Mouse (Mus musculus): ENCODE results near the gene Ebf1. TPM values are rescaled to one million over a fixed set of nuclear protein-coding genes. Genes with fewer than 3 reads are reported as not detected.
A peak's percentile ranks its signal among the peaks of the same experiment; 100 is the strongest.

The Ebf1 gene
- total RNA-seq, 2 experiments from 2014 or later, result 10.0 to 13.8 TPM

DNA sequence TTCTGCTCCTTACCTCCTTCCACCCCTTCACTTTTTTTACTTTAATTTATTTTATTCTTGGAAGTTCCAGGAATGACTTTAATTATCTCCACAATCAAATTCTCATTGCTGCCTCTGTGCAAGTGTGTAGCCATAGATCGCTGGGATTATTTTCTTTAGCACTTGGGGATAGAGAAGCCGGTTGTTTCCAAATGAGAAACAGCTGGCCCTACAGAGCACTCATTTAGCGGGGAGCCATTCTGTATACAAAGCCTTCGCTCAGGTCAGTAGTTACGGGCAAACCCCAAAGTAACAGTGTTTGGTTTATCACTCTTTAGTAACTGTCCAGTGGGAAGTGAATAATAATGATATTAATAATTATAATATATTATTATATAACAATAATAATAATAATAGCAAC is 38.4 kb downstream of the Ebf1 start:
- intact Hi-C loops (cut with DNase I), result no loop called here
- no peak for DNase-seq (ENCODE audit: low spot score)

DNA sequence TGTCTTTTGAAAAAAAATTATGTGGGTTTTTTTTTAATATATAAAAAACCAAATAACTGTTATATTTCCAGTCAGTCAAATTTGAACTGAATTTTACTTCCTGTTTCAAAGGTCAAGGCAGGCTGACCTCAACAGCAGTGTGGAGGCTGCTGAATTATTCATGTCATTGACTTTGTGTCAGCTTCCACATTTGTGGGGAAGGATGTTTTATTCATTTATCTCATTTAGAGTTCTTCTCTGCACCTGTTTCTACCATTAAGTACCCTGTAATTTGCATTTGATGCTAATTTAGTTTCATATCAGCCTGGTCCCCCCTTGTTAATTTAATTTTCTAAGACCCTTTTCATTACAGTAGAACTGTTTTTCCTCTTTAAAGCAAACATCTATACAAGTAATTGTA is 39.8 kb downstream of the Ebf1 start:
- DNase-seq (ENCODE audit: low spot score), result no peak
- intact Hi-C loops (cut with DNase I), result no loop called here

DNA sequence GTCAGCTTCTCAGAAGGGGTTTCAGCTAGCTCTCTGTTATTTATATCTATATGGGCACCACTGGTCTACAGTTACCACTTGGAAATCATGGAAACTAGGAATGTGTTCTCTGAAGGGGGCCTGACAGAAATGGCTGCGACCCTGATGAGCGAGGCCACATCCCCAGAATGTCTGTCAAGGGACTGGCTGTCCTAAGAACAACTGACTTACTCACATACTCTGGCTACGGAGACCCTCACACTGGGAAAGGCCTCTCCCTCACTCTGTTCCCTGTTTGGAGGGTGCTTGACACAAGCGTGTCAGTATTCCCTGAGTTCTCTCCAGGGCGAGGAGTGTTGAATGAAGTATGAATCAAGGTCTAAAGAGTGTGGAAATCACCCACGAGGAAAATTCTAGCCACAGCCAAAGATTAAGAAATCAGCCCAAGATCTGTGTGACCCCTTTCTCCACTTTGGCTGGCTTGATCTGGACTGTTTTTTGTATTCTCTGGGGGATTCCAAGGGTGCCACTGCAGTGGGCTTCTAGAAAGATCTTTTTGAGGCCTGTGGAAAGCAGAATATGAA is 40.8 kb downstream of the Ebf1 start:
- no peak for DNase-seq (ENCODE audit: low spot score)
- intact Hi-C loops (cut with DNase I), result no loop called here

DNA sequence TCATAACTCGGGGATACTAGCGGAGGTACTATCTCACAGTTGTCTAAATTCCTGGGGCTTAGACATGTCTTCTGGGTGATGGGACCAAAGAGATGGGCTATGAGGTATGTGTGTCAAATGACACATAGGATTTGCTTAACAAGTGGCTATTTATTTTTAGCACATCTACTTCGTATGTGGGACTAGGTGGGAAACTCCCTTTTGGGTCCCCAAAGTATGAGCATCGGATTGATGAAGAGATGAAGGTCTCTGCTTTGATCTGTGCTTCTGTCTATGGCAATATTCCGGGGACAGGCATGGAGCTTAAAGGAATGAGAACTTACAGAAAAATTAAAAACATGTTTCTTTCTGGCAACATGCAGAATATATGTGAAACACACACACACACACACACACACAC is 44.8 kb downstream of the Ebf1 start:
- intact Hi-C loops (cut with DNase I), result no loop called here

DNA sequence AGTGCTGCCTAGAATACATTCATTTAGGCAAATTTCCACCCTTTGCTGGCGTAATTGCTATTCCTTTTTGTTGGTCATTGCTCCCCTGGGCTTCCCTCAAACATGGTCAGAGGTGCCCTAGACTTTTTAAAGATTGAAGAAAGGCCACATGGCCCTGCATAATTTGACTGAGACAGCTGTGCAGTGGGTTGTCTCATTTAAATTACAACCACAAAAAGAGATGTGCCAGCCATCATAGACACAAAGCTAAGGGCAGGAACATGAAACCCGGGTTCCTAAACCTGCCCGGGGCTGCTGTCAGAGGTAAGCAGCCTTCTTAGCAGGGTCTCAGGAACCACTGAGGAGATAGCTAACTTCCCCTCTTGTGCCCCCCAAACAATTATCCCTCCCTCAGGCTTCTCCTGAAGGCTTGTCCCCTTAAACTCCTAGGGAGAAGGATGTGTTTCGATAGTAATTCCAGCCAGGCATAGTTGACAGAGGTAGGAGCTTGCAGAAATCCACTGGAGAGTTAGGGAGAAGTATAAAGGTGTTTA is 46.6 kb downstream of the Ebf1 start:
- DNase-seq (ENCODE audit: low spot score), result no peak
- intact Hi-C loops (cut with DNase I), result loop anchor here (2.0 kb wide), 1 partner anchor 45 kb away; no protein-coding TSS in a partner anchor

More for the DNA sequence above, 44.8 kb downstream of the Ebf1 start:
- no peak for DNase-seq (ENCODE audit: low spot score)

DNA sequence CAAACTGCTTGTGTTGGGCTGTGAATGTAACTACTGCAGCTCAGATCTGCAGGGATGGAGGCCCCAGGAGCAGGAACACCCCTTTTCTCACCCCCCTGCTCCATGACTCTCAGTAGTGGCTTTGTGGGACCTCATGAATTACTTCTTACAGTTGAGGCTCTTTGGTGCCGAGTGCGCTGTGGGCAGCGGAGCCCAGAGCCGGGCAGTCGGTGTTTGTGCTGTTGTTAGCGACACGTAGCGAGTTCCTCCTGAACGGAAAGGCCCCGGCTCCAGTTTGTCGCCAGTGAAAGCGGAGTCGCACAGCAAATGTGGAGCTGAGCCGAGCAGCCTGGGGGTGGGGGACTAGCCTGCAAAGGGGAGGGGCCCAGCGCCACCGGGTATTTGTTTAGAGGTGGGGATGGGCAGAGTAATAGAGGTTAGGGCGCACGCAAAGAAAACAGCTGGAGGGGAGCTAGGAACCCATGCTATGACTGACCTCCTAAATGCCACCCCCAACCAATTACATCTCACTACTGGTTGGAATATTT is 48.1 kb downstream of the Ebf1 start:
- DNase-seq (ENCODE audit: low spot score), result peak; percentile 62
- intact Hi-C loops (cut with DNase I), result loop anchor here (2.0 kb wide), 1 partner anchor 46 kb away; no protein-coding TSS in a partner anchor

DNA sequence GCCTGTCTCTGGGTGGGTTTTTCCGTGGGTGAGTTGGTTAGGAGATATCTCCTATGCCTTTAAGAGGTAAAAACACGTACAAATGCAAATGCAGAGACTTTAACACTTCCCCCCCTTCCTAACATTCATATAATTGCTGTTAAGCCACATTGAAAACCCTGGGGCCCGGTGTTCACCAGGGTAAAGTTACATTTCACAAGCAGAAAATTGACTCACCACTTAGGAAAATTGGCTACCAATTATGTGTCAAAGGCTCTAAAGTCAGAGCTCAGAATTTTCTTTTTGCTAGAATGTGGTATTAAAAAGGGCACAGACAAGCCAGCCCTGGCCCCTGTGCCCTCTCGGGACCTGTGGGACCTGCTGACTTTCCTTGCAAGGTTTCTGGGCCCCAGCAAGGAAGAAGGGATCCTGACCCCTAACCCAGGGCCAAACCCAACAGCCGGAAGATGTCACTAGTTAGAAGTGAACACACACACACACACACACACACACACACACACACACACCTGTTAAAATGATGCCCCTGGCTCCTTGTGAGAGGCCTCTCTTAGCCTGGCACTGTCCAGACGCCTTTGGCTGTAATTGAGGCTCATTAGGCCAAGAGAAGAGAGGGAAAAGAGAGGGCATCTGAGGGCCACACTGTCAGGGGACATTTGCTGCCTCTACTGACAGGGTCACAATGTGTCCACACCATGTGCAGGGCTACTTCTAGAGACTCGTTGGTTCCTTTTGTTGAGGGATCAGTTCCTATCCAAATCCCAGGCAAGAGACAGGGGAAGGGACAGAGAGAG is 48.8 kb downstream of the Ebf1 start:
- DNase-seq (ENCODE audit: low spot score), result no peak
- intact Hi-C loops (cut with DNase I), result loop anchor here (2.0 kb wide), 1 partner anchor 47 kb away; no protein-coding TSS in a partner anchor

DNA sequence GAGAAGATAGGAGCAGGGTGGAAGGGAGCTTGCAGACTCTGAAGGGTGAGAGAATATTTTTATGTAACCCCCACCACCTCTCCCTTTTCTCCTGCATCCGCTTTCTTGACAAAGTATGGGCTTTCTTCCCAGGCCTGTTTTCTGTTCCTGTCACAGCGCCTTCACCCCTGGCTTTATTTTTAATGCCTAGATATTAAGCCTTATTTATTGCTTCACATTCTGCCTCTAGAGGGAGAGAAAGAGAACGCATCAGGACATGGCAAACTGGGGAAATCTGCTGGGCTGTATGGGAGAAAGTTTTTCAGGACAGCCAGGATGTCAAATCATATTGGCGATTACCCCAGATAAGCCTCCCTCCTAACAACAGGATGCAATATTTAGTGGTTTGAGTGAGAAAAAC is 49.6 kb downstream of the Ebf1 start:
- no peak for DNase-seq (ENCODE audit: low spot score)
- intact Hi-C loops (cut with DNase I), result no loop called here

DNA sequence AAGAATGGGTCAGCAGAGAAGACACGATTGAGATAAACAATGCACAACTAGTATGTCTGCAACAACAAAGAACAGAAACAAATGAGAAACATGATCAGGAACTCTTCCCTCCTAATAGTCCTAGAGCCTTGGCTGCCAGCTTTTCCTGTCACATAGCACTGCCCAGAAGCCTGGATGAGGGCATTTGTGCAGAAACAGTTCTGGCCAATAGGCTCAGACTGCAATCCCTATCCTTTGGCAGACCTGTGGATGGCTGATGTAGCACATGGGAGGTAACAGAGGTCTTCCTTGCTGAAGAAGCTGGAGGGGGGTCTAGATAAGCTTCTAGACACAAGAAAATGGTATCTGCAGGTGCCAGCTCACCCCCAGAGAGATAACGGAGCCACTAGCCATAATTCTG is 64.2 kb downstream of the Ebf1 start:
- intact Hi-C loops (cut with DNase I), result no loop called here
- DNase-seq (ENCODE audit: low spot score), result no peak

DNA sequence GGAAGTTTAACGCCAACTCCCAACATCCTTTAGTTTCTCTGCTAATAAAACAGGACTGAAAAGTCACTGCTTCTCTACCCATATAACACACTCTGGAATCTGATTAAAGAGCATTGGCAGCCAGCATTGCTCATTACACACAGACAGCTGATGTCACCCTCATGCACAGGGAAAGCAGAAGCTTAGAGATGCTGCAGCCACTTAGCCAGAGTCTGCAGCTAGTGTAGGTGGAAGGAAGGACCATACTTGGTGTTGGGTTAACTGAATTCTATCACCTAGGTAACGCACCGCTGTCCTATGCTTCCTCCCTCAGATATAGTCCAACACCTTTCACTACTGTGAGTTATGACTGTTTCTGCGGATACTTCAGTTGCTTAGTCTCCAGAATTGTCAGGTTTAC is 64.9 kb downstream of the Ebf1 start:
- intact Hi-C loops (cut with DNase I), result no loop called here

DNA sequence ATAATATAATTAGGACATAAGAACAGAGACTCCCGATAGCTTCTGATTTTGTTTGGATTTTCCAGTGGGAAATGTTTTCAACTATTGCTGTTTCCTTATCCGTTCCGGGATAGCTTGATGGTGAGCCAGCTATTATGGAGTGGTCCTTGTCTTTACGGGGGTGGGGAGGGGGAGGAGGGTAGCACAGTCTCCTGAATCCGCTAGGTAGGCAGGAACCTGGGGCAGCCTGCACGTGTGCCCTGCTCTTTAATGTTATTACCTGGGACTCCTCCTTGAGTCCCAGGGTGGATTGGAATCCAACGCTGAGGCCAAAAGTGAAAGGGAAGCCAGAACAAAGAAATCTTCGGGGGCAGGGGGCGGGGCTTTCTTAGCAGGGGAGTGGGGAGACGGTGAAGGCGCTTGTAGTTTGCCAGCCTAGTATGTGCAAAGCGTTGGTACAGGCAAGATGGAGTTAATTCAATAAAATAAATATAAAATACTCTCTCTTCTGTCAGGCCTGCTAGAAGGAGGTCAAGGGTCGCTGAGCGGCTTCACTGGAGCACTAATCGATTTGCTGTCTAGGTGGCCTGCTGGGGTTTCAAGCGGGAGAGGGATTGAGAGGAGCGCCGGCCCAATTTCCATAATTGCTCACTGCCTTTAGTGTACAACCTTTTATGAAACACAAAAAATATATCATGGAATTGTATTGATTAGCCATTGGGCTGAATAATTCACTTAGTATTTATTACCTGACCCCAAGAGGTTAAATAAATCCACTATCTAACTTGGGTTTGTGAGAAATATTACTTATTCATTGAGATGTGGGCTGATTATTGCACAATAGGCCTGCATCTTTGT is 65.8 kb downstream of the Ebf1 start:
- no peak for DNase-seq (ENCODE audit: low spot score)
- intact Hi-C loops (cut with DNase I), result no loop called here

More for the DNA sequence above, 64.9 kb downstream of the Ebf1 start:
- DNase-seq (ENCODE audit: low spot score), result no peak

DNA sequence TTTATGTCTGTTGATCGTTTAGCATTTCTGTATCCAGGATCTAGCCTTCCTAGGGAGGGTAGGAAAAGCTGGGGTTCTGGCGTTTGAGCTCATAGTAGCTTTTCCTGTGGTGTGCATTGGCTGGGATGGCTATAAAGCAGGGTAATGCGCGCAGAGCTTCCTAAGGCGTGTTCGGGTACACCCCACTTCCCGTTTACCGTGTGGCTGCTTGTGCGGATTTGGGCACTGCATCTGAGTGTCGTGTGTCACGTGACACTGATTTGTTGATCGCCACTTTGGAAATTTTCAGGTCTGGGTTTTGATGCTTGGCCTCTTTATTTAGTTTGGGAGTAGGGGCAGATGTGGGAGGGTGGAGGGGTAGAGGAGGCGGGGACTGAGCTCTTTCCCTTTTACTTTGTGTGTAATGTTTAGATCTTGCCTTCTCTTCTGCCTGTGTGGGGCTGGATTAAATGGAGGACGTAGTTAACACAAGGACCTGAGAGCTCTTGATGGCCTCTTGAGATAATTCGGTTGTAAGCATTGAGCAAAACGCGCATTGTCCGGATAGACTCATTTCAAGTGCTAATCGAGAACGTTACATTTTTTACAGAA is 67.5 kb downstream of the Ebf1 start:
- DNase-seq (ENCODE audit: low spot score), result no peak
- intact Hi-C loops (cut with DNase I), result no loop called here

DNA sequence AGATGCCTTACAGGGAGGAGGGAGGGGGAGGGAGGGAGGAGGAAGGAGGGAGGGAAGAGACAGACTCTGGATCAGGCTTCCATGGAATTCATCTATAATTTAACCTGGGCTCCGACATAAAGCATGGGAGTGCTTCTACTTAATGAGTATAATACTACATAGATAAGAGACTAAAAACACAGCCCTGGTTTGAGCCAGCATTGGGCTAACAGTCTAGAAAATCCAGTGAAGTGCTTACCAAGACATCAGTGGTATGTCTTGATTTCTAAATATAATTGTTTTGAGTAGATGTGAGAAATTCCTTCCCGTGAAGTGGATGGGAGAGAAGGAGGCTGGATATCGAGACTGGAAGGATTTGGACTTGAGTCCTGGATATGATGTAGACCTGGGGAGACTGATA is 68.0 kb downstream of the Ebf1 start:
- intact Hi-C loops (cut with DNase I), result no loop called here
- DNase-seq (ENCODE audit: low spot score), result no peak

DNA sequence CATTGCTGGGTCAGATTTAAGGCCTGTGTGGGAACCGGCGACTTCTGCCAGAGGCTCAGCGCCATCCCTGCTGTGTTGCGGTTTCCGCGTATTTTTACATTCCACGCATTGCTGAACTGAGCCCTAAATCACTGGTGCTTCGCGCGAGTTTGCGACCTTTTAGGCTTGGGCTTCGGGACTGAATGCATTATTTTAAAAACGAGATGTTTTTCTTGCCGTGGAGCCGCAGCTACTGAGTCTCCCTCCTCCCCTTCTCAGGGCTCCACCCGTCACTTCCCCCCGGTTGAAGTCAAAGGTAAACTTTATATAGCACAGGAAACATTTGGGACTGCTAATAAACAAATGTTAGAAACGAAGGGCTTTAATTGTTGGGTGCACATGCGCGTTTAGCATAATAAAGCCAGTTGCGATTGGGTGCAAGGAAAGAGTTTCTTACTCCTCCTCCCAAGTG is 68.8 kb downstream of the Ebf1 start:
- DNase-seq (ENCODE audit: low spot score), result no peak
- intact Hi-C loops (cut with DNase I), result loop anchor here (2.0 kb wide), 1 partner anchor 67 kb away; no protein-coding TSS in a partner anchor

DNA sequence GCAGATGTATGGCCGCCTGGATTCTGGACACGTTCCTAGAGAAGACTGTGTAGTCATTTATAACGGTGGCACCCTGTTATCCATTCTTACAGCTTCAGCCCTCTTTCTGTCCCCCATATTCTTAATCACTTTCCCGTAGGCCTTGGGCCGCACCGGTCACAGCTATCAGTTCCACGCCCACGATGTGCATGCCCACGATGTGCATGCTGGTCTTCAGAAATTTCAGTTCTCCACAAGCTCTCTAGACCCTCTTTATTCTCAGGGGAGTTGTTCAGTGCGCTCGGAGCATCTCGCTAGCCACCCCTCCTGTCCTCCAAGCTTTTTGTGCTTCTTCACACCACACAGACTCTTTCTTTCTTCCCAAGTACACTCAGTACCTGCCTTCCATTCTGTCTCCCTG is 69.3 kb downstream of the Ebf1 start:
- no peak for DNase-seq (ENCODE audit: low spot score)
- intact Hi-C loops (cut with DNase I), result loop anchor here (2.0 kb wide), 1 partner anchor 68 kb away; no protein-coding TSS in a partner anchor

DNA sequence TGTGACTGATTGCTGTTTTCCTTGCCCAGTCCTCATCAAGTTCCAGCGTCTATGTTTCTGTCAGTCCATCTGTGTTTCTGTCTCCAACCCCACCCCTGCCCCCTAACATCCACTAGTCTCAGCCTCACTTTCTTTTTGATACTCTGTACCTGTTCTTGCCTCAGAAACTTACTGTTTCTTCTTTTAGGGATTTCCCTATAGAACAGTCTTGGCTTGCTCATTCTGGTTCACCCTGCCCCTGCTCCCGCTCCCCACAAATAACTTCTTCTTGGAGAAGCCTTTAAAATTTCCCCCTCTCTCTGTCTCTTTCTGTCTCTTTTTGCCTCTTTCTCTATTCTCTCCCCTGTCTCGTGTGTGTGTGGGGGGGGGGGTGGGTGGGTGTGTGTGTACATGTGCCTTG is 71.4 kb downstream of the Ebf1 start:
- no peak for DNase-seq (ENCODE audit: low spot score)
- intact Hi-C loops (cut with DNase I), result no loop called here

DNA sequence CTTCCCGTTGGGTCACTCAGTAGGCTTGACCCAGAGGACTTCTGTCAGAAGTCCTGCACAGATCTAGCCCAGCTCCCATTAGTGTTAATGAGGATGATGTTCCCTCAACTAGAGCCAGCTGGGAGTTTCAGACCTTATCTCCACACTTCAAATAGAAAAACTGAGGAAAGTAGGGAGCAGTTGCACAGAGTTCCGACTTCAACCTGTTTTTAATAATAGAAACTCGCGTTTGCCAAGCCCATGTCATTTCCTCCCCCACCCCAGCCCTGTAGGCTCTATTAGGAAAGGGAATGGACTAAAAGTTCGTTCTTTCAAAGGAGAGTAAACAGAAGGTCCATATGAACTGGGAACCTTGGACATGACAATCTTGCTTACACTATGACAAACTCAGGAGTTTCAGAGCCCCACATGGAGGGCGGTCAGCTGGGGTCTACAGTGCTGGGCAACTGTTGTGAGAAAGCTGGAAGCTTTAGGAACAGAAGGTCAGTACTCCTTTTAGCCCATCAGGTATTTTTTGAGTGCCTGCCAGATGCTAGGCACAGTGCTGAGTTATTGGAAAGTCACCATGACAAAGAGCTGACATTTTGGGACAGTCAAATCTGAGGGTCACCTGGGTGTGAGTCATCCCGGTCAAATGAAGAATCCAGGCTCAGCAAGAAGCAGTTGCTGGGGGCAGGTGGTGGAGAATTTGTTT is 72.6 kb downstream of the Ebf1 start:
- no peak for DNase-seq (ENCODE audit: low spot score)
- intact Hi-C loops (cut with DNase I), result no loop called here

DNA sequence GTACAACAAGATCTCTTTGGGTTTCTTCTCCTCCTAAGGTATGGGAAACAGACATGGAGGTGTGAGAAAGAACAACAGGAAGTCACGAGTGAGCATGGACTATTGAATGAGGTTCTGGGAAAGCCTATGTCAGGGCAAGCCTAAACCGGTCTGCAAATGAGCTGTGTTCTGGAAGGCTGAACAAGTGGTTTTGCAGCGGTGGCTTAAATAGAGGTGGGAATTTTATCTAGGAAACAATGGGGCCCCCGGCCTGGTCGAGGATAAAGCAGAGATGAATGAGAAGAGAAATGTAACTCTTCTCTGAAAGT is 73.1 kb downstream of the Ebf1 start:
- DNase-seq (ENCODE audit: low spot score), result no peak
- intact Hi-C loops (cut with DNase I), result no loop called here

DNA sequence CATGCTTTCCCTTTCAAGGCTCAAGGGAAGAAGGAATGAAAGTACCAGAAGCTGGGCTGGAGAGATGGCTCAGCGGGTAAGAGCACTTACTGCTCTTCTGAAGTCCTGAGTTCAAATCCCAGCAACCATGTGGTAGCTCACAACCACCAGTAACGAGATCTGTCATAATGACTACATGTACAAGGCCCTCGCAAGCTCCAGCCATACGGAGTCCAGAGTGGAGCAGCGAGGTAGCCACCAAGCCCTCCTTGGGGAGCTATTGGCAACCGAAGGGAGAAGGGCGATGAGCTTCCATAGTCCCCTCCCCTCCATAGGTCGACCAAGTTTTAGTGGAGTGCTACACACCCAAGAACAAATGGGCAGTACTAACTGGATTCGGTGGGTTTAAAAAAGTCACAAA is 78.3 kb downstream of the Ebf1 start:
- intact Hi-C loops (cut with DNase I), result no loop called here
- no peak for DNase-seq (ENCODE audit: low spot score)
